Mouse (Mus musculus) forebrain, embryonic 14.5 days (tissue): Measurements from ENCODE around the gene Npw. TPM values are rescaled to one million over a fixed set of nuclear protein-coding genes. Genes with fewer than 3 reads are reported as not detected.
A peak's percentile ranks its signal among the peaks of the same experiment; 100 is the strongest.

Experiments used
- ATAC-seq: fragments of 200-750 bp; cut with Nextera tagmentation; 2 replicates; pipeline ENCODE4 v1.8.0; 2017; ENCODE audit warnings: mild to moderate bottlenecking, moderate library complexity
- DNase-seq: peaks from one replicate; pipeline ENCODE4 v3.0.0-alpha.2; 2015; ENCODE audit warnings: low spot score
- H3K27ac ChIP-seq: fragments of 300-500 bp; sonication (generic); 2 replicates; pipeline ENCODE4 v1.5.1; 2014; ENCODE audit warnings: low read depth, mild to moderate bottlenecking, control low read depth, low read length, moderate library complexity
- H3K27me3 ChIP-seq: fragments of 300-500 bp; sonication (generic); replicated peaks from 2 replicates; pipeline ENCODE4 v1.6.1; 2014; ENCODE audit warnings: low read length, control low read depth, mixed read lengths; ENCODE audit not compliant: control insufficient read depth, insufficient read depth
- H3K36me3 ChIP-seq: fragments of 300-500 bp; sonication (generic); 2 replicates; pipeline ENCODE4 v1.6.1; 2014; ENCODE audit warnings: low read length, control low read depth; ENCODE audit not compliant: control insufficient read depth, insufficient read depth
- H3K4me1 ChIP-seq: fragments of 300-500 bp; sonication (generic); 2 replicates; pipeline ENCODE4 v1.6.1; 2014; ENCODE audit warnings: antibody characterized with exemption, low read length, control low read depth; ENCODE audit not compliant: control insufficient read depth, insufficient read depth
- H3K4me2 ChIP-seq: fragments of 300-500 bp; sonication (generic); 2 replicates; pipeline ENCODE4 v1.6.1; 2014; ENCODE audit warnings: mild to moderate bottlenecking, control low read depth, low read length
- H3K4me3 ChIP-seq: fragments of 300-500 bp; sonication (generic); 2 replicates; pipeline ENCODE4 v1.5.1; 2014; ENCODE audit warnings: low read depth, low read length, control low read depth
- H3K9ac ChIP-seq: fragments of 300-500 bp; sonication (generic); 2 replicates; pipeline ENCODE4 v1.6.1; 2014; ENCODE audit warnings: mild to moderate bottlenecking, low read length, control low read depth, moderate library complexity
- H3K9me3 ChIP-seq: fragments of 300-500 bp; sonication (generic); replicated peaks from 2 replicates; pipeline ENCODE4 v1.6.1; 2016; ENCODE audit warnings: low read length, control low read depth, mixed read lengths; ENCODE audit not compliant: control insufficient read depth
- WGBS: fragments of 180-500 bp; shearing (Covaris S2); extraction: QIAGEN DNeasy Blood & Tissue Kit; methylation state at CpG from one replicate; pipeline ENCODE4 v1.1.7; 2014; 5-methylcytosine and 5-hydroxymethylcytosine counted together
- polyA plus RNA-seq: library from polyadenylated mRNA; unstranded; fragments of >200 nt; fragmentation: Nextera tagmentation; extraction: Ambion mirVana; gene quantifications from 2 replicates; pipeline ENCODE4 v1.2.1, GENCODE M21; 2014

Npw gene
- polyA plus RNA-seq, 1 experiment from 2014 or later, result not detected

DNA sequence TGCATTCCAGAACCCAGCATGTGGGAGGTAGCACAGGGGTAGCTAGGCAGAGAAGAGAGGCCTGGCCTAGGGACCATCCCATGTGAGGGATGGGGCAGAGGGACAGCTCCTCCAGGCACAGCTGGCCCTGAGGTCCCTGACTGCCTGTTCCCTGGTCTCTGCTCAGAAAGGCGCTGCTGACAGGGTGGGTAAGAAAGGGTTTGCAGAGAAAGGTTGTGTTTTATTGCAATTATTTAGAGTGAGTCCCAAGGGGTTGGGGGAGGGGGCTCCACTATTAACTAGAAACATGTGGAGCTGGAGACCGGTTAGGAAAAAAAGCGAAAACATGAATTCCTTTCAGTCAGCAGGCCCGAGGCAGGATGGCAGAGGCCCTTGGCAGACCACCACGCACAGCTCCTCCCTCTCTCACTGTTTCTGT, 18.7 kb downstream of the Npw start:
- no peak for ATAC-seq
- no peaks in the 10 kb centered on the region for H3K27me3 ChIP-seq
- H3K4me1 ChIP-seq, result no peaks in the 10 kb centered on the region
- no peaks in the 10 kb centered on the region for H3K9me3 ChIP-seq
- no peak overlapping the region for H3K4me3 ChIP-seq
- no peaks in the 10 kb centered on the region for H3K36me3 ChIP-seq
- 90% methylated on average over 5 of the region's 5 CpGs for WGBS
- no peak overlapping the region for H3K4me2 ChIP-seq
- 0 out of 2 replicates have a peak overlapping the region, but pooled peaks have one; percentile 8 for H3K9ac ChIP-seq
- DNase-seq, result no peak
- H3K27ac ChIP-seq, result no peak overlapping the region

DNA sequence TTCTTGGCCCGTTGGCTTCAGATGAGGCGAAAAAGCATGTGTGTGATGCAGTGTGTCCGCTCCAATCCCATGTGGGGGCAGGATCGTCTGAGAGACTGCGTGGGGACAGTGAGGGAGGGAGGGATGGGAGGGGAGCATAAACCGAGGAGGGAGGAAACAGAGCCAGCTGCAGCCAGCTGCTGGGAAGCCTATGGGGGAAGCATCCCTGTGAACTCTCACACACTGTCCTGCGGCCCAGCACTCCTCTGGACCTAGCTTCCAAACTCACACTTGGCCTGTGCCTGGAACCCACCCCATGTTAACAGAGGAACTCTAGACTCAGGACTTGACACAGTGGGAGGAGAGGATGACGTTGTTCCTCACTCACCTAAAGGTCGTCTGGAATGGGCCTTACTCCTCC, 19.4 kb downstream of the Npw start:
- no peak for DNase-seq
- no peak for ATAC-seq
- Histone ChIP-seq H3K9me3 (no peaks in the 10 kb centered on the region), H3K9ac (no peak overlapping the region), H3K4me3 (no peak overlapping the region), H3K36me3 (no peaks in the 10 kb centered on the region), H3K27me3 (no peaks in the 10 kb centered on the region), H3K4me2 (no peak overlapping the region), H3K27ac (no peak overlapping the region), H3K4me1 (no peaks in the 10 kb centered on the region)
- 81% methylated on average over 9 of the region's 9 CpGs for WGBS

DNA sequence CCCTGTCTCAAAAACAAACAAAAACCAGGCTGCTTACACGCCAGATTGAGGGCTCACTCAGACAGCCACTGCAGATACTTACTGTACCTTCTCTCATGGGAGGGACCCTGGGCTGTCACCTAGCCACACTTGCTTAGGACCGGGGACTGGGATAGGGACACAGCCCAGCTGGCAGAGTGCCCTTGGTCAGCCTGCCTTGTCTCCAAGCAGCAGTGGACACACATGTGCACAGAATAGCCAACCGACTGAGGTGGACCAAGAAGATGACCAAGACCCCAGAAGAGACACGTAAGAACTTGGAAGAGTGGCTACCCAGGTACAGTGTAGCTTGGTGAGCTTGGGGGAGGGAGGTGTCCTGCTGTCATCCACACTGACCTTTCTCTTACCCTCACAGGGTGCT, 20.0 kb downstream of the Npw start:
- H3K9ac ChIP-seq, result no peak overlapping the region
- WGBS, result 88% methylated on average over 4 of the region's 4 CpGs
- ATAC-seq, result no peak
- H3K4me2 ChIP-seq, result no peak overlapping the region
- no peak overlapping the region for H3K27ac ChIP-seq
- peaks cover 1% of the 10 kb centered on the region; the same call in 1 of the 2 replicates for H3K4me1 ChIP-seq
- no peak for DNase-seq
- no peaks in the 10 kb centered on the region for H3K27me3 ChIP-seq
- no peaks in the 10 kb centered on the region for H3K9me3 ChIP-seq
- no peaks in the 10 kb centered on the region for H3K36me3 ChIP-seq
- no peak overlapping the region for H3K4me3 ChIP-seq

DNA sequence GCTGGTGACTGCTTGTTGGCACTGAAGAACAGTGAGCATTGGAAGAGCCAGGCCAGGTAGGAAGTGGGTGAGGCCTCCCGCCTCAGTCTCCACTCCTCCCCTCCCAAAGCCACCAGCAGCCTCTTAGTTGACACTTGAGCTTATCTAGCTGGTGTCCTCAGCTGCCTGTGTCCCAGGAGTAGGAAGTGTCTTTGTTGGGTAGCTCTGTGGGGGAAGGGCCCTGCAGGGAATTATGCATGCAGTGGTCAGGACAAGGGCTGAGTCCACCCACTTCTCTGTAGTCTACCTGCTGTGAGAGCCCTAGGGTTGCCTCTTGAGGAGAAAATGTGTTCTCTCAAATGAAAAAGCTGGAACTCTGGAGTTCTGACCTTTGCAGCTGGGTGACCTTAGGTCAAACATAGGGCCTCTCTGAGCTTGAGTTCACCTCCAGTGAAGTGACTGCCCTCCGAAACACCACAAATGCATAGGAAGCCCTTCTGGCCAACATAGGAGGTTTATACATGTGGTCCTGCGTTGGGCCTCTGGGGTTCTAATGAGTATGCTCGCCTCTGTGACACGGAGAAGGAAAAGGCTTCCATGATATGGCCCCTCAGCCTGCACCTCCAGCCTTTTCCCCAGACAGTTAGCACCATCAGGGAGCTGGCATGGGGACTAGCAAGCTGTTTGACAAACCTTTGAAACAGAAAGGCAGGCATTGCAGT, 21.3 kb downstream of the Npw start:
- Histone ChIP-seq H3K9me3 (no peaks in the 10 kb centered on the region), H3K4me3 (no peak overlapping the region), H3K27me3 (no peaks in the 10 kb centered on the region), H3K4me2 (no peak overlapping the region), H3K9ac (no peak overlapping the region), H3K36me3 (no peaks in the 10 kb centered on the region), H3K27ac (no peak overlapping the region), H3K4me1 (peaks cover 6% of the 10 kb centered on the region; the same call in 1 of the 2 replicates)
- DNase-seq (no peak), ATAC-seq (no peak)
- WGBS, result 68% methylated on average over 5 of the region's 5 CpGs

DNA sequence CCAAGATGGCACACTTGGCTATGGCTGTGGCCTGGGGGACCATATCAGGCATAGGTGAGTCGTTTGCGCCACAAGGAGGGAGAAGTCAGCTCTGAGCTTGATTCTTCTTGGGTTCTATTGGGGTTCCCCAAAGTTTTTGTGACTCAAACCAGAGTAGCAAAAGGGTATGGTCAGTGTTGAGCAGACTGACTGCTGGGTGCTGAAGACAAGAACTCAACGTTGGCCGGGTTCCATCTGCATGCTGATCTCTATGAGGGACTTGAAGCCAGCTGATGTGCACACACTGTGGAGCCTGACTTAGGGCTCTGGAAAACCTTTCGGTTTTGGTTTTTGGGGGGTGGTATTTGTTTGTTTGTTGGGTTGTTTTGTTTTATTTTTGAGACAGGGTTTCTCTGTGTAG, 22.6 kb downstream of the Npw start:
- WGBS, result 96% methylated on average over 5 of the region's 5 CpGs

DNA sequence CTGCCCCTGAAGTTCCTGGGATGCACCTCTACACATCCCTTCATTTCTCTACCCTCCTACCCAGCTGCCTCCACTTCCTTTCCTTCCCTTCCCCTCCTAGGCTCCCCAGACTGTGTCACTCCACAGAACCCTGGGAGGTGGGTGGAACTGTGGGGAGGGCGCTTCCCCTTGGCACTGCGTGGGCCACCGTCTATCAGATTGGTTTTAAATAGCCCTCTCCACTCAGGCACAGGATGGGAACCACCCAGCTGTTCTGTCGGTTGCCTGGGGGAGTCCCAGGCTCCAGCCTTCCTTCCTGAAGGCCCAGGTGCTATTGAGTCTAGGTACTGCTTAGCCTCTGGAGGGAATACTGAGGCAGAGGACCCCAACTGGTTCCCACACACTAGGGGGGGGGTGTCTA, 23.2 kb downstream of the Npw start:
- Histone ChIP-seq H3K27ac (no peak overlapping the region), H3K27me3 (no peaks in the 10 kb centered on the region), H3K4me3 (no peak overlapping the region), H3K9me3 (no peaks in the 10 kb centered on the region), H3K36me3 (peaks cover 8% of the 10 kb centered on the region), H3K4me1 (peaks cover 11% of the 10 kb centered on the region; the same call in 1 of the 2 replicates), H3K9ac (no peak overlapping the region), H3K4me2 (no peak overlapping the region)
- ATAC-seq (no peak), DNase-seq (no peak)
- WGBS, result 88% methylated on average over 4 of the region's 4 CpGs

More for the DNA sequence above, 22.6 kb downstream of the Npw start:
- peaks cover 11% of the 10 kb centered on the region; the same call in 1 of the 2 replicates for H3K4me1 ChIP-seq
- ATAC-seq (no peak), DNase-seq (no peak)
- H3K4me3 ChIP-seq, result no peak overlapping the region
- peaks cover 1% of the 10 kb centered on the region; the same call in 1 of the 2 replicates for H3K36me3 ChIP-seq
- no peak overlapping the region for H3K27ac ChIP-seq
- H3K9me3 ChIP-seq, result no peaks in the 10 kb centered on the region
- H3K9ac ChIP-seq, result no peak overlapping the region
- no peak overlapping the region for H3K4me2 ChIP-seq
- no peaks in the 10 kb centered on the region for H3K27me3 ChIP-seq

DNA sequence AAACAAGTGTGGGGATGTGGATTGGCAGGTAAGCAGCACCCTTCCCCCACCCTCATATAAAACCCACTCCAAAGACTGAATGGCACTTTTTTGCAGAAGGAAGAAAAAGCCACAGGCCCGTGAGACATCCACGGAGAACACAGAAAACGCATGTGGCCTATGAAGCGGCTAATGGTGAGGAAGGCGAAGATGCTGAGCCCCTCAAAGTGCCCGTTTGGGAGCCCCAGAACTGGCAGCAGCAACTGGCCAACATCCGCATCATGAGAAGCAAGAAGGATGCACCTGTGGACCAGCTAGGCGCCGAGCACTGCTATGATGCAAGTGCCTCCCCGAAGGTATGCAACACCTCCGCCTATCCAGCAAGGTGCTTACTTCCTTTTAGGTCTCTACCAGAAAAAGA, 24.4 kb downstream of the Npw start:
- ATAC-seq, result no peak
- Histone ChIP-seq H3K4me2 (no peak overlapping the region), H3K4me1 (peaks cover 11% of the 10 kb centered on the region; the same call in 1 of the 2 replicates), H3K9me3 (no peaks in the 10 kb centered on the region), H3K27me3 (no peaks in the 10 kb centered on the region), H3K9ac (no peak overlapping the region), H3K4me3 (no peak overlapping the region), H3K27ac (no peak overlapping the region), H3K36me3 (peaks cover 18% of the 10 kb centered on the region)
- DNase-seq, result no peak
- WGBS, result 96% methylated on average over 11 of the region's 11 CpGs

DNA sequence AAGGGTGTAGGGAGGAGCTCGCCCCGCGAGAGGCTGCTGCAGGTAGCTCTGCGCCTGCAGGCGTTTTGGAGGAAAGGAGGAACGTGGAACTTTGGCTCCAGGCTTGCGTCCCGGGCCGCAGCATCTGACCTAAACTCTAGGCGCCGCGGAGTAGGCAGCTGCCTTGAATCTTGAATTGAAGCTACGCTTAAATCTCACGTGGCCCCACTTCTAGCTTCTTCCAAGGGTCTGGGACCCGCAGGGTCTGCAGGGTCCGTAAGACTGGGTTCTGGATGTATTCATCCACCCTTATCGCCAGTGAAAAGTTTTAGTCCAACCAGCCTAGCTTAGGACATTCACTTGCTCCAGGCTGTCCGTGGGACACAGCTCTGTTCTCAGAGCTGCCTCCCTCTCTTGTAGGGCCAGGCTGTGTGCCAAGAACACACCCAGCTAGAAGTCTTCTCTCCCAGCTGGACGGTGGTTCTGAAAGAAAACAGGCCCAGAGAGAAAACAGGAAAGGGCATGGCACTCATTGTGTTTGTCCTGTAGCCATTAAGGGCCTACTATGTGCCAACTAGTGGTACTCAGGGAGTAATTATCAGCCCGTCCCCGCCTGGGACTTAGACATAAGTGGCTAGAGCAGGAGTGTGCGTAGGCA, 25.3 kb downstream of the Npw start:
- Histone ChIP-seq H3K4me2 (peak overlapping the region; percentile 82), H3K27ac (peak overlapping the region; percentile 75; the same call in 1 of the 2 replicates), H3K36me3 (peaks cover 25% of the 10 kb centered on the region), H3K9ac (peak overlapping the region; percentile 76), H3K4me3 (peak overlapping the region; percentile 69), H3K9me3 (no peaks in the 10 kb centered on the region), H3K27me3 (no peaks in the 10 kb centered on the region), H3K4me1 (peaks cover 11% of the 10 kb centered on the region; the same call in 1 of the 2 replicates)
- DNase-seq (peak; percentile 28), ATAC-seq (peak; percentile 42)
- WGBS, result 12% methylated on average over 22 of the region's 22 CpGs
